Mouse (Mus musculus): Measurements from ENCODE around the gene Selenop.

- no peak for TF ChIP-seq EP300 (IDR thresholded peaks at IDR 0.05; ENCODE audit: low read depth)
- no peak for TF ChIP-seq CTCF (IDR thresholded peaks at IDR 0.05; ENCODE audit: low read depth)
These were observed 22.1 kb downstream of the Selenop start for GRCm38 (mm10) chr15:3290435-3290834.
